Mouse (Mus musculus) neural tube, embryonic 13.5 days (tissue): ENCODE data around the gene Samd15. TPM values are rescaled to one million over a fixed set of nuclear protein-coding genes. Genes with fewer than 3 reads are reported as not detected.
"Not testable (repeated sequence)": the region's sequence is repeated elsewhere in the genome, so short reads cannot be mapped to it uniquely, and the experiment has no call there.

Experiments
- ATAC-seq: fragments of 200-750 bp; cut with Nextera tagmentation; 2 replicates; pipeline ENCODE4 v1.8.0; 2017; ENCODE audit warnings: low read depth, mild to moderate bottlenecking, moderate TSS enrichment, moderate library complexity
- H3K27ac ChIP-seq: fragments of 300-500 bp; sonication (generic); replicated peaks from 2 replicates; pipeline ENCODE4 v1.5.1; 2015; ENCODE audit warnings: moderate library complexity, mild to moderate bottlenecking, inconsistent platforms
- H3K27me3 ChIP-seq: fragments of 300-500 bp; sonication (generic); 2 replicates; pipeline ENCODE4 v1.6.1; 2015; ENCODE audit warnings: mild to moderate bottlenecking, inconsistent platforms
- H3K36me3 ChIP-seq: fragments of 300-500 bp; sonication (generic); 2 replicates; pipeline ENCODE4 v1.6.1; 2015; ENCODE audit warnings: mild to moderate bottlenecking, inconsistent platforms
- H3K4me1 ChIP-seq: fragments of 300-500 bp; sonication (generic); replicated peaks from 2 replicates; pipeline ENCODE4 v1.6.1; 2015; ENCODE audit warnings: inconsistent platforms
- H3K4me2 ChIP-seq: fragments of 300-500 bp; sonication (generic); 2 replicates; pipeline ENCODE4 v1.6.1; 2015; ENCODE audit warnings: inconsistent platforms, mild to moderate bottlenecking, moderate library complexity
- H3K4me3 ChIP-seq: fragments of 300-500 bp; sonication (generic); 2 replicates; pipeline ENCODE4 v1.5.1; 2015; ENCODE audit warnings: mild to moderate bottlenecking, inconsistent platforms
- H3K9ac ChIP-seq: fragments of 300-500 bp; sonication (generic); 2 replicates; pipeline ENCODE4 v1.6.1; 2015; ENCODE audit warnings: moderate library complexity, mild to moderate bottlenecking, inconsistent platforms
- H3K9me3 ChIP-seq: fragments of 300-500 bp; sonication (generic); 2 replicates; pipeline ENCODE4 v1.6.1; 2016; ENCODE audit warnings: inconsistent platforms
- WGBS: fragments of 180-500 bp; shearing (Covaris S2); methylation state at CpG from one replicate; pipeline ENCODE4 v1.1.7; 2015; 5-methylcytosine and 5-hydroxymethylcytosine counted together
- polyA plus RNA-seq: library from polyadenylated mRNA; unstranded; fragments of >200 nt; fragmentation: Nextera tagmentation; extraction: Ambion mirVana; gene quantifications from 2 replicates; pipeline ENCODE4 v1.2.1, GENCODE M21; 2015

Gene Samd15
- polyA plus RNA-seq = 1.7 and 2.1 TPM in 2 replicates

GRCm38 (mm10) chr12:87199206-87199972 is at the start of gene Samd15:
TSS of gene Samd15 (plus strand) at chr12:87199723.
- peak within 1 kb of the TSS; percentile 87 for H3K4me3 ChIP-seq
- peak; percentile 80 for ATAC-seq
- H3K27me3 ChIP-seq = no peaks in the 10 kb centered on the region
- H3K4me1 ChIP-seq = peaks cover 28% of the 10 kb centered on the region
- H3K4me2 ChIP-seq = peak within 1 kb of the TSS; percentile 79
- H3K9me3 ChIP-seq = no peaks in the 10 kb centered on the region
- H3K27ac ChIP-seq = peak within 1 kb of the TSS; percentile 93
- peak within 1 kb of the TSS; percentile 92 for H3K9ac ChIP-seq
- WGBS = under 1% methylated on average over 35 of the region's 38 CpGs
- no peaks in the 10 kb centered on the region for H3K36me3 ChIP-seq

DNA sequence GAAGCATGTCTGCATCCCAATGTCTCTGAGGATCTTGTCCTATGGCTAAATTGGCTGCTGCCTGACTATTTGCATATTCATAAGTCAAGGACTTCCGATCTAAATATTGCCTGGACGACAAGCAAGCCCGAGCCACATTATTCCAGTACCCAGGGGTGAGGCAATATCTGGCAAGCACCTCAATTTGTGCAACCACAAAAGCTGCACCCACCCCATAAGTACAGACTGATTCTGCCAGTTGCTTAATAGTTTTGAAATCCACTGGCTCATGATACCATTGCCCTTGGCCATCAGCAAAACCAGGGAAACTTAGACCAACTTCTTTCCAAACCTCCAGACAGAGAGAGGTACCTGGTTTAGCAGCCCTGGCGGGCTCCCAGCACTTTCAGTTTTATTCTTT is 45.1 kb upstream of the Samd15 start:
- not testable (repeated sequence) for H3K4me3 ChIP-seq, H3K9ac ChIP-seq, ATAC-seq, H3K27ac ChIP-seq, H3K9me3 ChIP-seq, H3K4me2 ChIP-seq, H3K27me3 ChIP-seq, H3K36me3 ChIP-seq, H3K4me1 ChIP-seq
- WGBS = 88% methylated on average over 4 of the region's 4 CpGs

DNA sequence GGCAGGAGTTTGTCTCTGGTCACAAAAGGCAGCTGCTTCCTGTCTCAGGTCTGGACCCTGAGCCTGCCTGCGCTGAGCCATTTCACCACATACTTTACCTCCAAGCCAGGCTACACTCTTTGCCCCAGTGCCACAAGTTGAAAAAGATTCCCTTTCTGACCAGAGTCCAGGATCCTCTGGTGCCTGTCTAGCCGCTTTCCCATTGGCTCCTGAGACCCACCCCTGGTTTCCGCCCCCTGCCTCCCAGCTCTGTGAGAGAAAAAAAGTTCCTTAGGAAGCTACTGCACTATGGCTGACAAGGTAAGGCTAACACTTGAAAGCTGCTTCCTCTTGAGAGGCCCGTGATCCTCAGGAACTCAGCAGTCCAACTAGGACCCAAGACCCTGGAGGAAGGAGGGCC is 42.2 kb upstream of the Samd15 start:
- H3K9ac ChIP-seq = no peak overlapping the region
- H3K4me3 ChIP-seq = no peak overlapping the region
- peaks cover 8% of the 10 kb centered on the region for H3K36me3 ChIP-seq
- H3K9me3 ChIP-seq = 0 out of 2 replicates have a peak, but pooled peaks cover 3% of the 10 kb centered on the region
- no peaks in the 10 kb centered on the region for H3K27me3 ChIP-seq
- no peak for ATAC-seq
- H3K27ac ChIP-seq = no peak overlapping the region
- H3K4me1 ChIP-seq = no peaks in the 10 kb centered on the region
- no peak overlapping the region for H3K4me2 ChIP-seq
- WGBS = 67% methylated on average over 4 of the region's 4 CpGs

- no peak for ATAC-seq
- Histone ChIP-seq H3K4me3 (no peak overlapping the region), H3K27me3 (no peaks in the 10 kb centered on the region), H3K36me3 (peaks cover 10% of the 10 kb centered on the region), H3K9me3 (no peaks in the 10 kb centered on the region), H3K27ac (no peak overlapping the region), H3K9ac (no peak overlapping the region), H3K4me1 (no peaks in the 10 kb centered on the region), H3K4me2 (no peak overlapping the region)
- WGBS = 83% methylated on average over 7 of the region's 7 CpGs
Measured at GRCm38 (mm10) chr12:87158099-87158498, 41.4 kb upstream of the Samd15 start.

DNA sequence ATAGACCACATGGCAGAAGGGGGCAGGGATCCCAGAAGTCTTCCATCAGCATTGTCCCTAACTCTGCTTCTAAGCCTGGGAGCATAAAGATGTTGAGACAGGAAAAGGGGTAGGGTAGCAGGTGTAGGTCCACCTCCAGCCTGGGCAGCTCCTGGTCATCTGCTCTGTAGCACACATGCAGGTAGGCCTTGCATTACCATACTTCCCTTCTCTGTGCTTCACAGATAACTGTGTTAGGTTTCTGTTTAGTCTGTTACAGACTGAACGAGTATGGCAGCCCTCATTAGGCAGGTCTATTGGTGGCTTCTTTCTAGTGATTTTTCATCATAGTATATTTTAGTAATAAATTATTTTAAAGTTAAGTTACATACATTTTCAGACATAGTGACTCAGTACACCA is 39.2 kb upstream of the Samd15 start:
- Histone ChIP-seq H3K27ac (no peak overlapping the region), H3K9me3 (no peaks in the 10 kb centered on the region), H3K9ac (no peak overlapping the region), H3K4me2 (no peak overlapping the region), H3K4me3 (no peak overlapping the region), H3K36me3 (peaks cover 22% of the 10 kb centered on the region), H3K4me1 (no peaks in the 10 kb centered on the region), H3K27me3 (no peaks in the 10 kb centered on the region)
- no peak for ATAC-seq
- WGBS = 76% methylated on average over 1 of the region's 1 CpGs

DNA sequence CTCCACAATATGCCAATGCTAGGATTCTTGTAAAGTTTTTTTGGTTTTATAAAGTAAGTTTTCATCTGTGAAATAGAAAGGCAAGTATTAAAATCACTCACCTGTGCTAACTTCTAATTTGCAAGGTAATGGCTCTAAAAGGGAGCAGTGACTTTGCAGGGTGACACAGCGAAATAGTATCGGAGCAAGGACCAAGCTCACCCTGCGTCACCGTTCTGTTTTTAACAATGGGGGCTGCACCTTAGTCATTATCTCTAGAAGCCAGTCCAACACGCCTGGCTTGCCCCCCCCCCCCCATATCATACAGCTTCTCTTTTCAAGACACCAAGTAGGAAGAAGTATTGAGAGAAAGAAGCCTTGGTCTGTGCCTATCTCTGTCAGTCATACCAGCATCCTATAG is 38.7 kb upstream of the Samd15 start:
- Histone ChIP-seq H3K27me3 (no peaks in the 10 kb centered on the region), H3K9ac (no peak overlapping the region)
- WGBS = 78% methylated on average over 5 of the region's 5 CpGs

GRCm38 (mm10) chr12:87175194-87175946 is 24.2 kb upstream of the Samd15 start:
- Histone ChIP-seq H3K4me1 (0 out of 2 replicates have a peak, but pooled peaks cover 6% of the 10 kb centered on the region), H3K4me3 (no peak overlapping the region), H3K9ac (no peak overlapping the region), H3K27me3 (no peaks in the 10 kb centered on the region), H3K27ac (no peak overlapping the region; the same call in 1 of the 2 replicates), H3K36me3 (peaks cover 51% of the 10 kb centered on the region), H3K4me2 (no peak overlapping the region), H3K9me3 (no peaks in the 10 kb centered on the region)
- no peak for ATAC-seq
- WGBS = 84% methylated on average over 4 of the region's 4 CpGs

More for the DNA sequence above, 38.7 kb upstream of the Samd15 start:
- ATAC-seq = no peak
- Histone ChIP-seq H3K4me1 (no peaks in the 10 kb centered on the region), H3K9me3 (no peaks in the 10 kb centered on the region), H3K4me3 (no peak overlapping the region), H3K4me2 (no peak overlapping the region), H3K36me3 (peaks cover 26% of the 10 kb centered on the region), H3K27ac (no peak overlapping the region)

DNA sequence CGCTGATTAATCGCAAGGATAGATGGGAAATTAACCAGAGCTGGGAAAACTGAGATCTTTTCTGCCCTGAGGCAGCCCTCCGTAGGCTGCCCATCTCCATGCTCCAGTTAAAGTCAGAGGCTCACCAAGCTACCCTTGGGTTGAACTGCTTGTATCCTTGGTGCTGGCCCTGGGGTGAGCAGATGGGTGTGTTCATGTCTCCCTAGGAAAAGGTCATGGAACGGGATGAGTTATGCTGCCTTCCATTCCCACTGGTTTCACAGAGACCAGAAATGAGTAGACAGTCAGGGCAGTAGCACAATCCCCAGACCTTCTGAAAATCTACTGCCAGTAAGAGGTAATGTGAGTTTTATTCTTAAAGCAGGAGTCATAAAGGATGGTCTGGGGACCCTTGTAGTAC is 21.9 kb upstream of the Samd15 start:
- Histone ChIP-seq H3K9ac (no peak overlapping the region), H3K4me1 (0 out of 2 replicates have a peak, but pooled peaks cover 6% of the 10 kb centered on the region), H3K27ac (no peak overlapping the region), H3K4me2 (no peak overlapping the region), H3K4me3 (no peak overlapping the region), H3K27me3 (no peaks in the 10 kb centered on the region), H3K9me3 (no peaks in the 10 kb centered on the region), H3K36me3 (peaks cover 35% of the 10 kb centered on the region)
- WGBS = 94% methylated on average over 4 of the region's 4 CpGs
- ATAC-seq = no peak

DNA sequence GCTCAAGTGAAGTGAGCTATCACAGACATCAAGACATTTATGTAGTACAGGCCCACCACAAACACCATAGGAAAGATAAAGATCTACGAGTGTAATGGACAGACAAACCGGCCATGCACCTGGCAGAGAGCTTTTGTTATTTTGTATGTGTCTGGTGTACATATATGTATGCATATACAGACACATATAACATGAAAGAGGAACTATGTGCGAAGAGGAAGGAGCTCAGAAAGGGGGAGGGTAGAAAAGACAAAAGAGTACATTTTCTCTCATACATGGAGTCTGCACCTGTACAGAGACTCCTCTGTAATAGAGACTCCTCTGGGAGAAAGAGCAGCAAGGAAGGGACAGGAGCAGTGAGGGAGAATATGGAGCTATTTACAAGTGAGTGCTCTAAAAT is 6.5 kb upstream of the Samd15 start:
- Histone ChIP-seq H3K4me1 (peaks cover 14% of the 10 kb centered on the region), H3K27me3 (no peaks in the 10 kb centered on the region), H3K27ac (no peak overlapping the region), H3K4me2 (no peak overlapping the region), H3K9me3 (no peaks in the 10 kb centered on the region), H3K4me3 (no peak overlapping the region), H3K36me3 (no peaks in the 10 kb centered on the region), H3K9ac (no peak overlapping the region)
- WGBS = 89% methylated on average over 3 of the region's 3 CpGs
- no peak for ATAC-seq

GRCm38 (mm10) chr12:87195069-87195468 is 4.5 kb upstream of the Samd15 start:
- ATAC-seq = no peak
- Histone ChIP-seq H3K36me3 (no peaks in the 10 kb centered on the region), H3K9ac (no peak overlapping the region), H3K4me3 (no peak overlapping the region), H3K27ac (no peak overlapping the region), H3K9me3 (no peaks in the 10 kb centered on the region), H3K4me2 (no peak overlapping the region), H3K4me1 (peaks cover 29% of the 10 kb centered on the region), H3K27me3 (no peaks in the 10 kb centered on the region)
- WGBS = 97% methylated on average over 1 of the region's 1 CpGs

GRCm38 (mm10) chr12:87196310-87196709 is 3.2 kb upstream of the Samd15 start:
- Histone ChIP-seq H3K4me3 (no peak overlapping the region), H3K4me1 (peaks cover 32% of the 10 kb centered on the region), H3K9ac (no peak overlapping the region), H3K36me3 (no peaks in the 10 kb centered on the region), H3K27ac (no peak overlapping the region), H3K27me3 (no peaks in the 10 kb centered on the region), H3K9me3 (no peaks in the 10 kb centered on the region), H3K4me2 (no peak overlapping the region)
- ATAC-seq = no peak

DNA sequence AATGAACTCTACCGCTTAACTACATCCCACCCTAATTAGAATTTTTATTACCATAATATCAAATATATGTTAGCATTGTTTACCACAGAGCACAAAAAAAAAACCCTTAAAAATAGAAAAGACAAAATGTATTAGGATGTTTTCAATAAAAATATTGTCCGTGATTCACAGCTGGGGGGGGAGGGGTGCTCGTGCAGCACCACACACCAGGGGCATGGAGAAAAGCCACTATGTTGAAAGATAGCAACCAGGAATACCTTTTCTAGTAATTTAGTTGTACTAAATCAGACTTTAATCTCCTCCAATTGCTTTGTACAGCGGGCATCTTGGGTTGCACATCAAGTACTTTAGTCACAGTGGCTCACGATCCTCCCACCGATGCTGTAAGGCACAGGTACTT is 731 bp upstream of the Samd15 start:
- peak overlapping the region; percentile 79 for H3K4me2 ChIP-seq
- WGBS = 44% methylated on average over 6 of the region's 6 CpGs
- H3K4me1 ChIP-seq = peaks cover 28% of the 10 kb centered on the region
- no peaks in the 10 kb centered on the region for H3K36me3 ChIP-seq
- H3K4me3 ChIP-seq = peak overlapping the region; percentile 87
- H3K27me3 ChIP-seq = no peaks in the 10 kb centered on the region
- peak overlapping the region; percentile 92 for H3K9ac ChIP-seq
- no peaks in the 10 kb centered on the region for H3K9me3 ChIP-seq
- no peak for ATAC-seq
- no peak overlapping the region for H3K27ac ChIP-seq
